Comparison of ENCODE assay signal across 1 mouse cellular context in genomic region chr10:79649070-79649751, GRCm38 (mm10).
TF ChIP-seq lines count a peak whose summit lies in the region.

No protein-coding gene starts in this region.

TF ChIP-seq in MEL, 35 proteins besides CTCF, POLR2A, EP300 and RAD21 (continued from another document):
- TF ChIP-seq RCOR1 (IDR thresholded peaks at IDR 0.05; ENCODE audit: low read depth, low read length), result no peak
- TF ChIP-seq MEF2A (IDR thresholded peaks at IDR 0.05; ENCODE audit: extremely low read depth, insufficient replicate concordance, low read depth, low read length, poor library complexity, severe bottlenecking), result no peak
- no peak for TF ChIP-seq USF2 (IDR thresholded peaks at IDR 0.05; ENCODE audit: borderline replicate concordance in 1 of 2, insufficient read depth in 1 of 2, low read depth in 1 of 2, low read length in 2 of 2)
- no peak for TF ChIP-seq BHLHE40 (IDR thresholded peaks at IDR 0.05; ENCODE audit: borderline replicate concordance, low read depth, low read length)
- TF ChIP-seq TAL1 (IDR thresholded peaks at IDR 0.05; ENCODE audit: low read length), result no peak
- no peak for TF ChIP-seq GABPA (IDR thresholded peaks at IDR 0.05; ENCODE audit: low read depth, low read length)
- TF ChIP-seq ZC3H11A (IDR thresholded peaks at IDR 0.05; ENCODE audit: low read depth, low read length), result peak; percentile 47; the same call in 1 of the 2 replicates
TF ChIP-seq in MEL: peak in this region for 3.
